Mouse (Mus musculus): ENCODE results near the gene Zc3h10. TPM values are rescaled to one million over a fixed set of nuclear protein-coding genes. Genes with fewer than 3 reads are reported as not detected.
"Not testable (repeated sequence)": the region's sequence is repeated elsewhere in the genome, so short reads cannot be mapped to it uniquely, and the experiment has no call there.

The Zc3h10 gene
- polyA plus RNA-seq, 1 experiment from 2014 or later, result 17.5 TPM

GRCm38 (mm10) chr10:128509831-128510230 lies 37.7 kb downstream of the Zc3h10 start:
- Histone ChIP-seq H3K9me3 (ENCODE audit: control insufficient read depth, low read length) (no peaks in the 10 kb centered on the region), H3K4me1 (replicated peaks; ENCODE audit: control insufficient read depth, insufficient read depth, low read length) (no peaks in the 10 kb centered on the region), H3K9ac (ENCODE audit: low read length) (no peak overlapping the region), H3K27me3 (ENCODE audit: control insufficient read depth, insufficient read depth, low read length) (no peaks in the 10 kb centered on the region), H3K27ac (ENCODE audit: low read depth, low read length) (no peak overlapping the region), H3K36me3 (ENCODE audit: control insufficient read depth, insufficient read depth, low read length) (no peaks in the 10 kb centered on the region; the same call in 1 of the 2 replicates), H3K4me3 (ENCODE audit: low read depth, low read length) (no peak overlapping the region), H3K4me2 (ENCODE audit: low read depth, low read length, severe bottlenecking) (no peak overlapping the region)
- DNase-seq (ENCODE audit: low spot score) (no peak), ATAC-seq (replicated peaks; ENCODE audit: low FRiP score) (no peak)
- WGBS, result 85% methylated on average over 4 of the region's 4 CpGs

- ATAC-seq (replicated peaks; ENCODE audit: low FRiP score), result no peak
These were observed 38.4 kb downstream of the Zc3h10 start for GRCm38 (mm10) chr10:128509203-128509602.

GRCm38 (mm10) chr10:128508260-128508659 lies 39.3 kb downstream of the Zc3h10 start:
- H3K27ac ChIP-seq (ENCODE audit: low read depth, low read length), result no peak overlapping the region
- no peak overlapping the region for H3K4me2 ChIP-seq (ENCODE audit: low read depth, low read length, severe bottlenecking)
- 85% methylated on average over 9 of the region's 9 CpGs for WGBS
- H3K27me3 ChIP-seq (ENCODE audit: control insufficient read depth, insufficient read depth, low read length), result no peaks in the 10 kb centered on the region
- no peaks in the 10 kb centered on the region for H3K4me1 ChIP-seq (replicated peaks; ENCODE audit: control insufficient read depth, insufficient read depth, low read length)
- H3K9me3 ChIP-seq (ENCODE audit: control insufficient read depth, low read length), result no peaks in the 10 kb centered on the region
- H3K4me3 ChIP-seq (ENCODE audit: low read depth, low read length), result no peak overlapping the region
- peak; percentile 33 for DNase-seq (ENCODE audit: low spot score)
- H3K9ac ChIP-seq (ENCODE audit: low read length), result no peak overlapping the region
- no peaks in the 10 kb centered on the region; the same call in 1 of the 2 replicates for H3K36me3 ChIP-seq (ENCODE audit: control insufficient read depth, insufficient read depth, low read length)
- ATAC-seq (replicated peaks; ENCODE audit: low FRiP score), result no peak

More at GRCm38 (mm10) chr10:128509203-128509602, 38.4 kb downstream of the Zc3h10 start:
- H3K9me3 ChIP-seq (ENCODE audit: control insufficient read depth, low read length), result no peaks in the 10 kb centered on the region
- peak; percentile 25 for DNase-seq (ENCODE audit: low spot score)
- no peak overlapping the region for H3K4me3 ChIP-seq (ENCODE audit: low read depth, low read length)
- H3K4me1 ChIP-seq (replicated peaks; ENCODE audit: control insufficient read depth, insufficient read depth, low read length), result no peaks in the 10 kb centered on the region
- H3K4me2 ChIP-seq (ENCODE audit: low read depth, low read length, severe bottlenecking), result no peak overlapping the region
- H3K27me3 ChIP-seq (ENCODE audit: control insufficient read depth, insufficient read depth, low read length), result no peaks in the 10 kb centered on the region
- WGBS, result 88% methylated on average over 9 of the region's 9 CpGs
- H3K9ac ChIP-seq (ENCODE audit: low read length), result no peak overlapping the region
- H3K36me3 ChIP-seq (ENCODE audit: control insufficient read depth, insufficient read depth, low read length), result no peaks in the 10 kb centered on the region; the same call in 1 of the 2 replicates
- no peak overlapping the region for H3K27ac ChIP-seq (ENCODE audit: low read depth, low read length)

DNA sequence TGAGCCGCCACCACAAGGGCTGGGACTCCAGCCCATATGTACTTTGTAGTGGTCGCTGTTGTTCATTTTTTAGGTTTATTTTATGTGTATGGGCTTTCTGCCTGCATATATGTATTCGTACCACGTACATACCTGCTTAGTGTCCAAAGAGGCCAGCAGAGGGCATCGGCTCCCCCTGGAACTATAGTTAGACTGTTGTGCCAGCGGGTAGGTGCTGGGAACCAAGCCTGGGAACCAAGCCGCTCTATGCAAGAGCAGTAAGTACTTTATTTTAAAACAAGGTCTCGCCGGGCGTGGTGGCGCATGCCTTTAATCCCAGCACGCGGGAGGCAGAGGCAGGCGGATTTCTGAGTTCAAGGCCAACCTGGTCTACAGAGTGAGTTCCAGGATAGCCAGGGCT lies 41.6 kb downstream of the Zc3h10 start:
- peak; percentile 50 for DNase-seq (ENCODE audit: low spot score)
- no peak for ATAC-seq (replicated peaks; ENCODE audit: low FRiP score)
- Histone ChIP-seq H3K36me3 (ENCODE audit: control insufficient read depth, insufficient read depth, low read length) (no peaks in the 10 kb centered on the region), H3K4me2 (ENCODE audit: low read depth, low read length, severe bottlenecking) (no peak overlapping the region), H3K27ac (ENCODE audit: low read depth, low read length) (no peak overlapping the region), H3K4me3 (ENCODE audit: low read depth, low read length) (no peak overlapping the region), H3K4me1 (replicated peaks; ENCODE audit: control insufficient read depth, insufficient read depth, low read length) (no peaks in the 10 kb centered on the region), H3K27me3 (ENCODE audit: control insufficient read depth, insufficient read depth, low read length) (no peaks in the 10 kb centered on the region), H3K9me3 (ENCODE audit: control insufficient read depth, low read length) (no peaks in the 10 kb centered on the region), H3K9ac (ENCODE audit: low read length) (no peak overlapping the region)
- WGBS, result 92% methylated on average over 14 of the region's 14 CpGs

DNA sequence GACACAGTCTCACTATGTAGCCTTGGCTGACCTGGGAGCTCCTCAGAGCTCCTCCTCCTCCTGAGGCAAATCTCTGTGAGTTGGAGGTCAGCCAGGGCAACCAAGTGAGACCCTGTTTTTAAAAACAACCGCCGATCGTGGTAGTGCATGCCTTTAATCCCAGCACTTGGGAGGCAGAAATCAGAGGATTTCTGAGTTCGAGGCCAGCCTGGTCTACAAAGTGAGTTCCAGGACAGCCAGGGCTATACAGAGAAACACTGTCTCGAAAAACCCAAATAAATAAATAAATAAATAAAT lies 42.3 kb downstream of the Zc3h10 start:
- H3K27ac ChIP-seq (ENCODE audit: low read depth, low read length); ATAC-seq (replicated peaks; ENCODE audit: low FRiP score); H3K4me2 ChIP-seq (ENCODE audit: low read depth, low read length, severe bottlenecking); H3K9me3 ChIP-seq (ENCODE audit: control insufficient read depth, low read length); H3K27me3 ChIP-seq (ENCODE audit: control insufficient read depth, insufficient read depth, low read length); H3K36me3 ChIP-seq (ENCODE audit: control insufficient read depth, insufficient read depth, low read length); DNase-seq (ENCODE audit: low spot score); H3K4me1 ChIP-seq (replicated peaks; ENCODE audit: control insufficient read depth, insufficient read depth, low read length); H3K4me3 ChIP-seq (ENCODE audit: low read depth, low read length); H3K9ac ChIP-seq (ENCODE audit: low read length): not testable (repeated sequence)
- 90% methylated on average over 5 of the region's 5 CpGs for WGBS

- Histone ChIP-seq H3K36me3 (ENCODE audit: control insufficient read depth, insufficient read depth, low read length) (no peaks in the 10 kb centered on the region), H3K4me1 (replicated peaks; ENCODE audit: control insufficient read depth, insufficient read depth, low read length) (no peaks in the 10 kb centered on the region), H3K9ac (ENCODE audit: low read length) (no peak overlapping the region), H3K9me3 (ENCODE audit: control insufficient read depth, low read length) (no peaks in the 10 kb centered on the region), H3K4me3 (ENCODE audit: low read depth, low read length) (no peak overlapping the region), H3K27me3 (ENCODE audit: control insufficient read depth, insufficient read depth, low read length) (no peaks in the 10 kb centered on the region), H3K27ac (ENCODE audit: low read depth, low read length) (no peak overlapping the region), H3K4me2 (ENCODE audit: low read depth, low read length, severe bottlenecking) (no peak overlapping the region)
- WGBS, result 80% methylated on average over 9 of the region's 9 CpGs
- no peak for DNase-seq (ENCODE audit: low spot score)
- ATAC-seq (replicated peaks; ENCODE audit: low FRiP score), result no peak
These were observed 42.8 kb downstream of the Zc3h10 start for GRCm38 (mm10) chr10:128504641-128505370.

GRCm38 (mm10) chr10:128504012-128504411 lies 43.6 kb downstream of the Zc3h10 start:
- 92% methylated on average over 3 of the region's 3 CpGs for WGBS
- no peaks in the 10 kb centered on the region for H3K4me1 ChIP-seq (replicated peaks; ENCODE audit: control insufficient read depth, insufficient read depth, low read length)
- no peaks in the 10 kb centered on the region for H3K27me3 ChIP-seq (ENCODE audit: control insufficient read depth, insufficient read depth, low read length)
- no peak overlapping the region for H3K27ac ChIP-seq (ENCODE audit: low read depth, low read length)
- no peak overlapping the region for H3K4me2 ChIP-seq (ENCODE audit: low read depth, low read length, severe bottlenecking)
- H3K9ac ChIP-seq (ENCODE audit: low read length), result no peak overlapping the region
- DNase-seq (ENCODE audit: low spot score) (no peak), ATAC-seq (replicated peaks; ENCODE audit: low FRiP score) (no peak)
- H3K9me3 ChIP-seq (ENCODE audit: control insufficient read depth, low read length), result no peaks in the 10 kb centered on the region
- H3K4me3 ChIP-seq (ENCODE audit: low read depth, low read length), result no peak overlapping the region
- H3K36me3 ChIP-seq (ENCODE audit: control insufficient read depth, insufficient read depth, low read length), result no peaks in the 10 kb centered on the region

DNA sequence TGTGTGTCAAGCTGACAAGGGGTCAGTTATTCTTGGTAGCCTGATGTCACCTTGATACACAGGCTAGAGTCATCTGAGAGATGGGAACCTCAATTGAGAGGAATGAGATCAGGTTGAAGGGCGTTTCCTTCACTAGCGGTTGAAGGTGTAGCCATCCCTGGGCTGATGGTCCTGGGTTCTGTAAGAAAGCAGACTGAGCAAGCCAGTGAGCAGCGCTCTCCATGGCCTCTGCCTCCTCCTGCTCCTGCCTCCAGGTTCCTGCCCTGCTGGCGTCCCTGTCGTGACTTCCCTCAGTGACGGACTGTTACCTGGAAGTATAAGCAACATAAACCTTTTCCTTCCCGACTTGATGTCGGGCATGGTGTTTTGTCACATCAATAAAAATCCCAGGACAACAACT lies 44.0 kb downstream of the Zc3h10 start:
- no peak for DNase-seq (ENCODE audit: low spot score)
- WGBS, result 78% methylated on average over 8 of the region's 8 CpGs
- Histone ChIP-seq H3K4me2 (ENCODE audit: low read depth, low read length, severe bottlenecking) (no peak overlapping the region), H3K4me3 (ENCODE audit: low read depth, low read length) (no peak overlapping the region), H3K4me1 (replicated peaks; ENCODE audit: control insufficient read depth, insufficient read depth, low read length) (no peaks in the 10 kb centered on the region), H3K36me3 (ENCODE audit: control insufficient read depth, insufficient read depth, low read length) (no peaks in the 10 kb centered on the region), H3K27me3 (ENCODE audit: control insufficient read depth, insufficient read depth, low read length) (no peaks in the 10 kb centered on the region), H3K9ac (ENCODE audit: low read length) (no peak overlapping the region), H3K9me3 (ENCODE audit: control insufficient read depth, low read length) (no peaks in the 10 kb centered on the region), H3K27ac (ENCODE audit: low read depth, low read length) (no peak overlapping the region)
- no peak for ATAC-seq (replicated peaks; ENCODE audit: low FRiP score)

DNA sequence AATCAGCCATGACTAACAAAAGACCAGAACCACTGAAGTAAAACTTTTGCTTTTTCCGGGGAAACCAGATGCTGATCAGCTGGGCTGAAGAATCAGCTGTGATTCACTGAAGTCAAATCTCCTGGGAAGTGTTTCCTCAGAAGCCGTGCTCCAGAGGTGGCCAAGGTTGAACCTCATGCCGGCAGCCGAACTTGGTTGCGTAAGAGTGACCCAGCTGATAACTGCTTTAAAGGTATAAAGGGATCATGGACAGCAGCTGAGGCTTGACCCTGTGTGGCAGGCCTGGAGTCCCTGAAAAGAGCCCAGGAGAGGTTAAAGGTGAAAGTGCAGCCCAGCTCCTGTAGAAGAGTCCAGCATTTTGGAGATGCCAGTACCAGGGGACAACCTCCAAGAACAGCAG lies 45.2 kb downstream of the Zc3h10 start:
- ATAC-seq (replicated peaks; ENCODE audit: low FRiP score), result no peak
- no peak overlapping the region for H3K27ac ChIP-seq (ENCODE audit: low read depth, low read length)
- no peak for DNase-seq (ENCODE audit: low spot score)
- peaks cover 6% of the 10 kb centered on the region; the same call in 1 of the 2 replicates for H3K4me1 ChIP-seq (replicated peaks; ENCODE audit: control insufficient read depth, insufficient read depth, low read length)
- no peaks in the 10 kb centered on the region for H3K9me3 ChIP-seq (ENCODE audit: control insufficient read depth, low read length)
- H3K4me2 ChIP-seq (ENCODE audit: low read depth, low read length, severe bottlenecking), result no peak overlapping the region
- H3K4me3 ChIP-seq (ENCODE audit: low read depth, low read length), result no peak overlapping the region
- no peaks in the 10 kb centered on the region for H3K36me3 ChIP-seq (ENCODE audit: control insufficient read depth, insufficient read depth, low read length)
- no peaks in the 10 kb centered on the region for H3K27me3 ChIP-seq (ENCODE audit: control insufficient read depth, insufficient read depth, low read length)
- WGBS, result 88% methylated on average over 5 of the region's 5 CpGs
- H3K9ac ChIP-seq (ENCODE audit: low read length), result no peak overlapping the region
